In the genomic region with DNA sequence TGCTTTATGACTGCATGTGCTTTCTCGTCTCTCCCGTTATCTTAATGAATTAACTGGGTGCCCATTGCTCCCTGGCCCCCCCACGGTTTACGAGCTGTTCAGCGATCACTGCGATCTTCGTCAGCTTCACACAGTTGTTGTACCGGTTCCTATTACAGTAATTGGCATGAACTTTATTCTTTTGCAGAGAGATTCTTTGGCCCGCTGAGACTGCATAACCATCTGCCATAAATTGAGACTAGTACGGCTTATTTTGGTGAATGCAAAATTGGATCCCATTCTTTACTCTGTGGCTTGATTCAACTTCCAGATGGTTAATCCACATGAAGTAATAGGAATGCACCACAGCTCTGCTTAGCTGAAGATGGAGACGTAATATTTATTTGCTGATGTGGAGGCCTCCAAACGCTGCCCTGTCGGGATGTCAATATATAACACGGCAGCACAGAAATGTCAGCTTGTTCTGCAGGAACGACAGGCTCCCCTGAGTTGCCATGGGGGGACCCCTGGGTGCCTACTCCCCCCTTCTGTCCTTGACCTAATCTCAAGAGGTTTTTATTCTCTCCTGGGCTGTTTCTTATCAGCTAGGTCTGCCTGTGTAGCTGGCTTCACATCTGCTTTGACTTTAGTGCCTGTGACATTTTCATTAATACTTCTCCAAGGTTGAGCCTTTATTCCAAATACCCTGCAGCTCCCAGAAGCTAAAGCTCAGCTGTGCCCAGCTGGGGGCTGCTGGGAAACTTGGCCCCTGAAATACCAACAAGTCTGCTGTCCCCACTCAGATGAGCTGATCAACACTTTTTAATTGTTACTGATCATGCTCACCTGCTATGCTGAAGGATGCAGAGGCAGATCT, we compare ENCODE assay signal across 8 mouse cellular contexts. TPM values are rescaled to one million over a fixed set of nuclear protein-coding genes. Genes with fewer than 3 reads are reported as not detected.
DNase-seq lines count a peak whose midpoint lies in the region; ATAC-seq and TF ChIP-seq lines count a peak whose summit lies in the region.

No protein-coding gene starts in this region.

- 11% methylated on average over 15 of the region's 15 CpGs for WGBS in kidney, postnatal 0 days
- WGBS in forebrain, embryonic 14.5 days, result 4% methylated on average over 15 of the region's 15 CpGs
- WGBS in neural tube, embryonic 12.5 days, result 9% methylated on average over 15 of the region's 15 CpGs

- no peak overlapping the region for H3K9ac ChIP-seq in kidney, postnatal 0 days (ENCODE audit: low read depth, low read length)
- H3K9ac ChIP-seq in forebrain, embryonic 14.5 days (ENCODE audit: low read length), result peak overlapping the region; percentile 50
- H3K9ac ChIP-seq in neural tube, embryonic 12.5 days, result 0 out of 2 replicates have a peak overlapping the region, but pooled peaks have one; percentile 13

- H3K36me3 ChIP-seq in kidney, postnatal 0 days (ENCODE audit: insufficient read depth, low read length), result no peaks in the 10 kb centered on the region
- peaks cover 5% of the 10 kb centered on the region; the same call in 1 of the 2 replicates for H3K36me3 ChIP-seq in forebrain, embryonic 14.5 days (ENCODE audit: control insufficient read depth, insufficient read depth, low read length)
- H3K36me3 ChIP-seq in neural tube, embryonic 12.5 days, result peaks cover 3% of the 10 kb centered on the region; the same call in 1 of the 2 replicates

- no peak overlapping the region for H3K4me3 ChIP-seq in kidney, postnatal 0 days (replicated peaks; ENCODE audit: low read depth, low read length)
- peak overlapping the region; percentile 21 for H3K4me3 ChIP-seq in forebrain, embryonic 14.5 days (ENCODE audit: low read depth, low read length)
- peak overlapping the region; percentile 13; the same call in 1 of the 2 replicates for H3K4me3 ChIP-seq in neural tube, embryonic 12.5 days

- DNase-seq in kidney, postnatal 0 days (ENCODE audit: low spot score), result no peak
- DNase-seq in kidney, adult 11 months, result no peak
- DNase-seq in forebrain, embryonic 14.5 days (ENCODE audit: low spot score), result peak; percentile 84
- DNase-seq in layer of hippocampus, adult 18-20 months (ENCODE audit: low spot score in 2 of 2), result peak; percentile 51 to 81
- no peak for DNase-seq in gastrocnemius, postnatal 10 days
- DNase-seq in adrenal gland, postnatal 36 days, result no peak

- H3K27me3 ChIP-seq in kidney, postnatal 0 days (ENCODE audit: insufficient read depth, low read length), result no peaks in the 10 kb centered on the region
- no peaks in the 10 kb centered on the region for H3K27me3 ChIP-seq in forebrain, embryonic 14.5 days (replicated peaks; ENCODE audit: control insufficient read depth, insufficient read depth, low read length)
- H3K27me3 ChIP-seq in neural tube, embryonic 12.5 days (replicated peaks), result no peaks in the 10 kb centered on the region

- 0 out of 2 replicates have a peak, but pooled peaks cover 7% of the 10 kb centered on the region for H3K4me1 ChIP-seq in kidney, postnatal 0 days (replicated peaks; ENCODE audit: insufficient read depth, low read length)
- H3K4me1 ChIP-seq in forebrain, embryonic 14.5 days (ENCODE audit: control insufficient read depth, insufficient read depth, low read length), result peaks cover 43% of the 10 kb centered on the region
- H3K4me1 ChIP-seq in neural tube, embryonic 12.5 days, result peaks cover 33% of the 10 kb centered on the region

- H3K27ac ChIP-seq in kidney, postnatal 0 days, result no peak overlapping the region
- peak overlapping the region; percentile 78 for H3K27ac ChIP-seq in forebrain, embryonic 14.5 days (ENCODE audit: low read depth, low read length)
- H3K27ac ChIP-seq in neural tube, embryonic 12.5 days, result 0 out of 2 replicates have a peak overlapping the region, but pooled peaks have one; percentile 5

- no peaks in the 10 kb centered on the region for H3K9me3 ChIP-seq in kidney, postnatal 0 days (replicated peaks; ENCODE audit: low read length)
- no peaks in the 10 kb centered on the region for H3K9me3 ChIP-seq in forebrain, embryonic 14.5 days (replicated peaks; ENCODE audit: control insufficient read depth, low read length)
- H3K9me3 ChIP-seq in neural tube, embryonic 12.5 days, result no peaks in the 10 kb centered on the region

- ATAC-seq in kidney, postnatal 0 days (replicated peaks; ENCODE audit: low FRiP score, low read depth), result no peak
- peak; percentile 43 for ATAC-seq in forebrain, embryonic 14.5 days
- no peak for ATAC-seq in neural tube, embryonic 12.5 days (ENCODE audit: low FRiP score, low read depth)
- no peak for ATAC-seq in megakaryocyte, adult 5-6 weeks (ENCODE audit: poor library complexity, severe bottlenecking)

- H3K4me2 ChIP-seq in kidney, postnatal 0 days (ENCODE audit: low read length), result peak overlapping the region; percentile 25; the same call in 1 of the 2 replicates
- peak overlapping the region; percentile 55 for H3K4me2 ChIP-seq in forebrain, embryonic 14.5 days (ENCODE audit: low read length)
- H3K4me2 ChIP-seq in neural tube, embryonic 12.5 days (replicated peaks), result peak overlapping the region; percentile 56

- no peak for TF ChIP-seq CTCF in kidney, postnatal 0 days (IDR thresholded peaks at IDR 0.05; ENCODE audit: low read depth)

RNA-seq across cellular contexts. Expression of a gene that starts 22.7 kb away (rescaled TPM):
- 4.3 and 4.7 TPM in 2 replicates for polyA plus RNA-seq in kidney, postnatal 0 days (2015; fragmentation: Nextera tagmentation; extraction: Ambion mirVana)
- 57.2 and 71.2 TPM in 2 replicates for polyA plus RNA-seq in forebrain, embryonic 14.5 days (2014; fragmentation: Nextera tagmentation; extraction: Ambion mirVana)
- 10 to 100 TPM; 39.1 to 41.8 TPM for total RNA-seq in layer of hippocampus, adult 18-20 months (2021)
- 25.8 and 29.9 TPM in 2 replicates for polyA plus RNA-seq in neural tube, embryonic 12.5 days (2016; fragmentation: Nextera tagmentation; extraction: Ambion mirVana)
- total RNA-seq in megakaryocyte, adult 5-6 weeks (2015), result 0.27 TPM in 1 of 2 replicates, not detected in the other
- 0.12 and 0.15 TPM in 2 replicates for total RNA-seq in megakaryocyte, adult 5-6 weeks (2017)
- total RNA-seq in gastrocnemius, postnatal 10 days (2021), result 10 to 100 TPM; 19.6 to 30.4 TPM
- total RNA-seq in adrenal gland, postnatal 36 days (2021), result 1 to 10 TPM; 3.2 to 4.7 TPM

Comparison
In these comparisons a context has a peak if more than half of its experiments do, and no peak if none do; other contexts are left out.
1. DNase-seq: peak in forebrain, embryonic 14.5 days (single experiment) and layer of hippocampus, adult 18-20 months (2 of 2); none in kidney, postnatal 0 days (single experiment), kidney, adult 11 months (single experiment), gastrocnemius, postnatal 10 days (single experiment) and adrenal gland, postnatal 36 days (0 of 2).
2. Peak in every context shown above with its lines, with median percentiles within 50 percentile points of each other: H3K4me2 ChIP-seq.